Mouse (Mus musculus): ENCODE measurements around the gene Abcg5. TPM values are rescaled to one million over a fixed set of nuclear protein-coding genes. Genes with fewer than 3 reads are reported as not detected.

Gene Abcg5
- polyA plus RNA-seq, 1 experiment from 2014 or later, result 59.8 TPM

DNA sequence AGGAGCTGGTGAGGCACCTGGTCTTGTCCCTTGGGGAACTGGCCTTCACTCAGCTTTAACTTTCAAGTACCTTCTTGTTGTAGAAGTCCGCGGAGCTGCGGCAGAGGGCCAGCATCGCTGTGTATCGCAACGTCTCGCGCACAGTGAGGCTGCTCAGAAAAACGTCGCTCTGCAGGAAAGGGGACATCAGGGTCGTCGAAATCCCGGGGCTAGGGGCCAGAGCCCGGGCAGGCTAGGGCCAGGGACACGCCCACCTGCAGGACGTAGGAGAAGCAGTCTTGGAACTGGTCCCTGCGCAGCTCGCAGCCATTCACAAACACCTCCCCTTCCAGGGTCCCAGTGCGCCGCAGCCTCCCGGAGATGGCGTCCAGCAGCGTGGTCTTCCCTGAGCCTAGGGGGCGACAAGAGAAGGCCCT is 6.9 kb downstream of the Abcg5 start, which contains the start of gene Abcg8:
Abcg8 (plus strand) TSS at position 352 of the 416 bp plus-strand sequence.
- Histone ChIP-seq H3K4me1 (replicated peaks; ENCODE audit: control insufficient read depth, insufficient read depth, low read length) (peaks cover 14% of the 10 kb centered on the region), H3K9ac (ENCODE audit: low read depth, low read length) (no peak within 1 kb of the TSS), H3K27me3 (replicated peaks; ENCODE audit: control insufficient read depth, insufficient read depth, low read length) (no peaks in the 10 kb centered on the region), H3K4me3 (ENCODE audit: low read depth, low read length) (peak within 1 kb of the TSS; percentile 20), H3K27ac (ENCODE audit: low read depth, low read length) (no peak within 1 kb of the TSS), H3K4me2 (replicated peaks; ENCODE audit: low read depth) (peak within 1 kb of the TSS; percentile 56), H3K36me3 (ENCODE audit: control insufficient read depth, insufficient read depth) (no peaks in the 10 kb centered on the region), H3K9me3 (ENCODE audit: control insufficient read depth) (no peaks in the 10 kb centered on the region)
- no peak for ATAC-seq
- 5% methylated on average over 24 of the region's 24 CpGs for WGBS
- TF ChIP-seq CTCF (IDR thresholded peaks at IDR 0.05; ENCODE audit: low read depth), result no peak

DNA sequence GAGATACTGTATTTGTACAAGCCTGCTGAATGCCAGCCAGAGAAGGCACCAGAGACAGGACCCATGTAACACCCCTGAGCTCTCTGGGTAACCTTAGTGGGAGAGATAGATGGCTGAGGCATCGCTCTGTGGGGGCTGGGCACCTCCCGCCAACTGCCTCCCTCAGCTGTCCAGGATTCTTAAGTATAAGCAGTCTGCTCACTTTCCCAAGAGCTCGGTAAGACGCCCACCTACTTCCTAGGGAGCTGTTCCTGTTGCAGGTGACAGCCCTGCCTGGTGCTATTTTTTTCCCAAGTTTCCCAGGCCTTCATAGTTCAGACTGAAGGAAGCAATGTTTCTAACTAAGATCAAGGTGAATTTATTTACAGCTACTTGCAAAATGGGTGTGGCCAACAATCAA is 7.6 kb downstream of the Abcg5 start:
- 47% methylated on average over 4 of the region's 4 CpGs for WGBS
- no peak overlapping the region for H3K9ac ChIP-seq (ENCODE audit: low read depth, low read length)

DNA sequence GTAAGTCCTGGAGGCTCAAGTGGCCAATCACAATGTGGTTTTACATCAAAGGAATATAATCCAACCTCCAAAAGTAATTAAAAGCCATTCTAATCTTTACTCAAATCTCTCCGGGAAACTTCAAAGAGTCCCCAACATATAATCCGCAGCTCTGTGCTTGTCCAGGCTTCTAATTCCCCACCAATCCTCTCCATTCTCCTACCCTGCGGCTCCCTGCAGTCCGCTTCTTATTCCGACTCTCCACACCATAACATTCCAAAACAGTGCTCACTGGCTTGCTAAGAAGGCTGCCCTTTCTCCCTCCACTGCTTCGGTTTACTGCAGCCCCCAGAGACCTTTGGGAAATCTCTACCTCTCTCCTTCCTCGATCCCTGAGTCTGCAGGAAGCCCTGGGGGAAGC is 8.8 kb downstream of the Abcg5 start:
- no peaks in the 10 kb centered on the region for H3K27me3 ChIP-seq (replicated peaks; ENCODE audit: control insufficient read depth, insufficient read depth, low read length)
- H3K4me3 ChIP-seq (ENCODE audit: low read depth, low read length), result no peak overlapping the region
- H3K4me2 ChIP-seq (replicated peaks; ENCODE audit: low read depth), result no peak overlapping the region
- no peaks in the 10 kb centered on the region for H3K9me3 ChIP-seq (ENCODE audit: control insufficient read depth)
- H3K27ac ChIP-seq (ENCODE audit: low read depth, low read length), result no peak overlapping the region
- H3K4me1 ChIP-seq (replicated peaks; ENCODE audit: control insufficient read depth, insufficient read depth, low read length), result peaks cover 14% of the 10 kb centered on the region
- WGBS, result 63% methylated on average over 7 of the region's 7 CpGs
- no peak for TF ChIP-seq CTCF (IDR thresholded peaks at IDR 0.05; ENCODE audit: low read depth)
- H3K9ac ChIP-seq (ENCODE audit: low read depth, low read length), result no peak overlapping the region
- no peaks in the 10 kb centered on the region; the same call in 1 of the 2 replicates for H3K36me3 ChIP-seq (ENCODE audit: control insufficient read depth, insufficient read depth)
- ATAC-seq, result no peak

More for the DNA sequence above, 7.6 kb downstream of the Abcg5 start:
- H3K27me3 ChIP-seq (replicated peaks; ENCODE audit: control insufficient read depth, insufficient read depth, low read length), result no peaks in the 10 kb centered on the region
- H3K27ac ChIP-seq (ENCODE audit: low read depth, low read length), result no peak overlapping the region
- no peaks in the 10 kb centered on the region for H3K9me3 ChIP-seq (ENCODE audit: control insufficient read depth)
- no peak overlapping the region for H3K4me2 ChIP-seq (replicated peaks; ENCODE audit: low read depth)
- no peak for TF ChIP-seq CTCF (IDR thresholded peaks at IDR 0.05; ENCODE audit: low read depth)
- ATAC-seq, result no peak
- H3K36me3 ChIP-seq (ENCODE audit: control insufficient read depth, insufficient read depth), result no peaks in the 10 kb centered on the region
- peaks cover 14% of the 10 kb centered on the region for H3K4me1 ChIP-seq (replicated peaks; ENCODE audit: control insufficient read depth, insufficient read depth, low read length)
- no peak overlapping the region for H3K4me3 ChIP-seq (ENCODE audit: low read depth, low read length)

DNA sequence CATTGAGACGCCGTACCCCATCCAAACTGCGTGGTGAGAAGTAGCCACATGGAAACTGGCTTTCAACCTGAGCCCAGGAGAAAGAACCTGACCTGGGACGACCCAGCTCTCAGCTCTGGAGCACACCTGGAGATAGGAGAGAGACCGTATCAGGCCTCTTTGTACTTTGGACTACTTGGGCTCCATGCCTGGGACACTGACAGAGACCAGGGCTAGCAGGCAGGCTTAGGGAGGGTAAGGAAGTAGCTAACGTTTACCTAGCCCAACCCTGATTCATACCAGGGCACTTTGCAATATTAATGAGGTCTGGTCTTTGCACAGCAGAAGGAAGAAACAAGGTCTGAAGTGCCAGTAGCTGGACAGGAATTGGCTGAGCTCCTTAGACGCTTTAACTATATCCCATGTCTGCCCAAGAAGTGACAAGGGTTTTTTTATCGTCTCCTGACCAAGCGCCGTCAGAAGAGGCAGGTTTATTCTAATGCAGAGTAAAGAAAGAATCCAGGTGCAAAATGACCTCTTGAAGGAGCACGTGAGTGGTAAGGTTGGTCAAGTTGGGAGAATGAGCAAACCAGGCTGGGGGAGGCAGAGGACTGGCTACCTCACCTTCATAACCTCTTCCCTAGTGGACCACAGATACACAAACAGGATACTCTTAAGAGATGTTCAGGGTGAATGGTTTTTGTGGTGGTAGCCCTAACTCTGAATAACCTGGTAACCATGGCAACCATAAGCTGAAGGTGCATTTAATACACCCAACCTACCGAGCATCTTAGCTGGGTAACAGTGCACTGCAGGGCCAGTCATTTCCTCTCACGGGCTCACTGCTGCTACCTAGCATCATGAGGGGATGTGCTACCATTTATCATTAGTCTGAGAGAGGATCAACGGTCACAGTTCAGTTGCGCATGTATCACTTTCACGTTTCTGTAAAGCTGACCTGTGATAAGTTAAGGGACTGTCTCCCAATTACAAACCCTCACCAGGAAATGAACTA is 10.1 kb downstream of the Abcg5 start:
- no peaks in the 10 kb centered on the region for H3K9me3 ChIP-seq (ENCODE audit: control insufficient read depth)
- no peak overlapping the region for H3K4me3 ChIP-seq (ENCODE audit: low read depth, low read length)
- no peaks in the 10 kb centered on the region for H3K27me3 ChIP-seq (replicated peaks; ENCODE audit: control insufficient read depth, insufficient read depth, low read length)
- peak; percentile 98 for ATAC-seq
- peaks cover 14% of the 10 kb centered on the region for H3K4me1 ChIP-seq (replicated peaks; ENCODE audit: control insufficient read depth, insufficient read depth, low read length)
- 35% methylated on average over 16 of the region's 16 CpGs for WGBS
- peak overlapping the region; percentile 83 for H3K27ac ChIP-seq (ENCODE audit: low read depth, low read length)
- peak overlapping the region; percentile 44 for H3K4me2 ChIP-seq (replicated peaks; ENCODE audit: low read depth)
- no peak for TF ChIP-seq CTCF (IDR thresholded peaks at IDR 0.05; ENCODE audit: low read depth)
- H3K9ac ChIP-seq (ENCODE audit: low read depth, low read length), result no peak overlapping the region
- no peaks in the 10 kb centered on the region; the same call in 1 of the 2 replicates for H3K36me3 ChIP-seq (ENCODE audit: control insufficient read depth, insufficient read depth)

DNA sequence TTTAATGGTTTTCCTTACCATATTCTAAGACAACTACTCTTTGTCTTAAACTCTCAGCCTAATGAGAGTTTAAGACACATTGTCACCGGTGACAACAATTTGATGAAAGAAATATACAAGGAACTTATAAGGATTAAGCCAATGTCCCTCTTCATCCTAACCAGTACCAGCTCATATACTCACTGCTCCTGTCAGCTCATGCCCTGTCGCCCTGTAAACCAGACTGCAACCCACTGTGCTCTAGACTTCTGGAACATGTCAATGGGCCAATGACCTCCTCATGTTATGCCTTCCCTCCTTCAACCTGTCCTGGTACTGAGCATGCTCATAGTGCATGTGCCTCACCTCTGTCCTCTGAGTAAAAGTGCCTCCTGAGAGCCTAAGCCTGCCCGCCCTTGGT is 15.0 kb downstream of the Abcg5 start:
- Histone ChIP-seq H3K27me3 (replicated peaks; ENCODE audit: control insufficient read depth, insufficient read depth, low read length) (no peaks in the 10 kb centered on the region), H3K9ac (ENCODE audit: low read depth, low read length) (no peak overlapping the region), H3K4me1 (replicated peaks; ENCODE audit: control insufficient read depth, insufficient read depth, low read length) (peaks cover 8% of the 10 kb centered on the region; the same call in 1 of the 2 replicates), H3K4me2 (replicated peaks; ENCODE audit: low read depth) (no peak overlapping the region), H3K36me3 (ENCODE audit: control insufficient read depth, insufficient read depth) (peaks cover 7% of the 10 kb centered on the region; the same call in 1 of the 2 replicates), H3K27ac (ENCODE audit: low read depth, low read length) (no peak overlapping the region), H3K9me3 (ENCODE audit: control insufficient read depth) (no peaks in the 10 kb centered on the region), H3K4me3 (ENCODE audit: low read depth, low read length) (no peak overlapping the region)
- 83% methylated on average over 3 of the region's 3 CpGs for WGBS
- no peak for TF ChIP-seq CTCF (IDR thresholded peaks at IDR 0.05; ENCODE audit: low read depth)
- no peak for ATAC-seq

DNA sequence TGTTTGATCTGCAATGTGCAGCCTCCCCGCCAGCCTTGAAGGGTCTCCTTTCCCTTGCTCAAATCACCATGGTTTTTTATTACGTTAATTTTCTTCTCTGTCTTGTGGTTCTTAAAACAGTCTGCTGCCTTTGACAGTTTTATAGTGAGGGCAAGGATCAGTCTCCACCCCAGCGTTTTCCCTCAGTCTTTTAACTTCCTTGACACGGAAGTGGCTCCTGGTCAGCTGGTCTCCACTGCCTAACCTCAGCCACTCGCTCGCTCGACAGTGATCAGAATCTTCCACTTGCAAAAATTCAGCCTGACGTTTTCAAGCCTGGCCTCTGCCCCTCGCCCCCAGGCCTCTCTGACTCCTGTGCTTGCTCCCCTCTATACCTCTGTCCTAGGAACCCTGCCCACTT is 17.1 kb downstream of the Abcg5 start:
- Histone ChIP-seq H3K4me2 (replicated peaks; ENCODE audit: low read depth) (peak overlapping the region; percentile 38; the same call in 1 of the 2 replicates), H3K36me3 (ENCODE audit: control insufficient read depth, insufficient read depth) (peaks cover 7% of the 10 kb centered on the region; the same call in 1 of the 2 replicates), H3K4me1 (replicated peaks; ENCODE audit: control insufficient read depth, insufficient read depth, low read length) (peaks cover 8% of the 10 kb centered on the region; the same call in 1 of the 2 replicates), H3K4me3 (ENCODE audit: low read depth, low read length) (no peak overlapping the region), H3K27me3 (replicated peaks; ENCODE audit: control insufficient read depth, insufficient read depth, low read length) (no peaks in the 10 kb centered on the region), H3K9ac (ENCODE audit: low read depth, low read length) (no peak overlapping the region), H3K27ac (ENCODE audit: low read depth, low read length) (peak overlapping the region; percentile 71), H3K9me3 (ENCODE audit: control insufficient read depth) (no peaks in the 10 kb centered on the region)
- no peak for TF ChIP-seq CTCF (IDR thresholded peaks at IDR 0.05; ENCODE audit: low read depth)
- peak; percentile 80 for ATAC-seq
- WGBS, result 15% methylated on average over 9 of the region's 9 CpGs

All from intestine, postnatal 0 days (tissue).